Mouse (Mus musculus) heart, embryonic 11.5 days (tissue): ENCODE measurements around the gene Fcna. TPM values are rescaled to one million over a fixed set of nuclear protein-coding genes. Genes with fewer than 3 reads are reported as not detected.

Source experiments
- ATAC-seq: fragments of 200-750 bp; cut with Nextera tagmentation; replicated peaks from 2 replicates; pipeline ENCODE4 v1.8.0; 2017; ENCODE audit warnings: moderate library complexity; ENCODE audit not compliant: insufficient number of reproducible peaks, low FRiP score, low TSS enrichment
- H3K27ac ChIP-seq: fragments of 300-500 bp; sonication (generic); 2 replicates; pipeline ENCODE4 v1.5.1; 2014; ENCODE audit warnings: mild to moderate bottlenecking, low read depth, low read length
- H3K27me3 ChIP-seq: fragments of 300-500 bp; sonication (generic); 2 replicates; pipeline ENCODE4 v1.6.1; 2014; ENCODE audit warnings: mild to moderate bottlenecking, low read length, mixed read lengths; ENCODE audit not compliant: control insufficient read depth, insufficient read depth
- H3K36me3 ChIP-seq: fragments of 300-500 bp; sonication (generic); 2 replicates; pipeline ENCODE4 v1.6.1; 2014; ENCODE audit warnings: mild to moderate bottlenecking, low read length, moderate library complexity, mixed read lengths; ENCODE audit not compliant: control insufficient read depth, insufficient read depth
- H3K4me1 ChIP-seq: fragments of 300-500 bp; sonication (generic); 2 replicates; pipeline ENCODE4 v1.6.1; 2014; ENCODE audit warnings: low read length; ENCODE audit not compliant: control insufficient read depth, insufficient read depth
- H3K4me2 ChIP-seq: fragments of 300-500 bp; sonication (generic); 2 replicates; pipeline ENCODE4 v1.6.1; 2014; ENCODE audit warnings: mild to moderate bottlenecking, moderate library complexity
- H3K4me3 ChIP-seq: fragments of 300-500 bp; sonication (generic); 2 replicates; pipeline ENCODE4 v1.5.1; 2014; ENCODE audit warnings: low read depth, low read length
- H3K9ac ChIP-seq: fragments of 300-500 bp; sonication (generic); 2 replicates; pipeline ENCODE4 v1.6.1; 2014; ENCODE audit warnings: mild to moderate bottlenecking, low read depth, low read length, moderate library complexity
- H3K9me3 ChIP-seq: fragments of 300-500 bp; sonication (generic); replicated peaks from 2 replicates; pipeline ENCODE4 v1.6.1; 2016; ENCODE audit warnings: low read length; ENCODE audit not compliant: control insufficient read depth
- WGBS: fragments of 180-500 bp; shearing (Covaris S2); extraction: QIAGEN DNeasy Blood & Tissue Kit; methylation state at CpG from one replicate; pipeline ENCODE4 v1.1.7; 2014; ENCODE audit not compliant: insufficient replicate concordance; 5-methylcytosine and 5-hydroxymethylcytosine counted together
- polyA plus RNA-seq: library from polyadenylated mRNA; unstranded; fragments of >200 nt; fragmentation: Nextera tagmentation; extraction: Ambion mirVana; gene quantifications from 2 replicates; pipeline ENCODE4 v1.2.1, GENCODE M21; 2014

Gene Fcna
- polyA plus RNA-seq: 1.0 and 1.1 TPM in 2 replicates

GRCm38 (mm10) chr2:25627811-25628210 is at the start of gene Fcna:
Gene Fcna, minus strand, starts transcription at chr2:25628030.
- Histone ChIP-seq H3K27ac (no peak within 1 kb of the TSS), H3K4me3 (no peak within 1 kb of the TSS), H3K36me3 (no peaks in the 10 kb centered on the region), H3K4me2 (no peak within 1 kb of the TSS), H3K27me3 (no peaks in the 10 kb centered on the region), H3K9me3 (no peaks in the 10 kb centered on the region), H3K9ac (no peak within 1 kb of the TSS), H3K4me1 (no peaks in the 10 kb centered on the region)
- ATAC-seq: no peak
- WGBS: 66% methylated on average over 6 of the region's 6 CpGs

- Histone ChIP-seq H3K36me3 (no peaks in the 10 kb centered on the region), H3K27me3 (no peaks in the 10 kb centered on the region), H3K9me3 (no peaks in the 10 kb centered on the region), H3K4me1 (no peaks in the 10 kb centered on the region), H3K4me2 (no peak within 1 kb of the TSS), H3K27ac (no peak within 1 kb of the TSS), H3K4me3 (no peak within 1 kb of the TSS), H3K9ac (no peak within 1 kb of the TSS)
- WGBS: 69% methylated on average over 3 of the region's 3 CpGs
- no peak for ATAC-seq
Measured at GRCm38 (mm10) chr2:25676486-25676885, 48.7 kb upstream of the Fcna start, which contains the start of gene Lcn6. Gene Lcn6, plus strand, starts transcription at chr2:25676786.

- no peak overlapping the region for H3K9ac ChIP-seq
- H3K9me3 ChIP-seq: no peaks in the 10 kb centered on the region
- 51% methylated on average over 1 of the region's 1 CpGs for WGBS
- H3K4me2 ChIP-seq: no peak overlapping the region
- H3K4me3 ChIP-seq: no peak overlapping the region
- no peak overlapping the region for H3K27ac ChIP-seq
- no peaks in the 10 kb centered on the region for H3K36me3 ChIP-seq
- H3K4me1 ChIP-seq: no peaks in the 10 kb centered on the region
- H3K27me3 ChIP-seq: no peaks in the 10 kb centered on the region
- ATAC-seq: no peak
Measured at GRCm38 (mm10) chr2:25666516-25666915, 38.7 kb upstream of the Fcna start.

- no peaks in the 10 kb centered on the region for H3K4me1 ChIP-seq
- no peaks in the 10 kb centered on the region for H3K27me3 ChIP-seq
- H3K4me3 ChIP-seq: no peak overlapping the region
- WGBS: 76% methylated on average over 5 of the region's 5 CpGs
- H3K4me2 ChIP-seq: no peak overlapping the region
- no peaks in the 10 kb centered on the region for H3K36me3 ChIP-seq
- no peak overlapping the region for H3K27ac ChIP-seq
- H3K9me3 ChIP-seq: no peaks in the 10 kb centered on the region
- H3K9ac ChIP-seq: no peak overlapping the region
- no peak for ATAC-seq
Measured at GRCm38 (mm10) chr2:25664125-25664524, 36.3 kb upstream of the Fcna start.

GRCm38 (mm10) chr2:25663511-25663910 is 35.7 kb upstream of the Fcna start:
- H3K4me1 ChIP-seq: no peaks in the 10 kb centered on the region
- H3K4me3 ChIP-seq: no peak overlapping the region
- no peak overlapping the region for H3K9ac ChIP-seq
- H3K27me3 ChIP-seq: no peaks in the 10 kb centered on the region
- no peak overlapping the region for H3K27ac ChIP-seq
- WGBS: 82% methylated on average over 1 of the region's 1 CpGs
- H3K36me3 ChIP-seq: no peaks in the 10 kb centered on the region
- no peaks in the 10 kb centered on the region for H3K9me3 ChIP-seq
- H3K4me2 ChIP-seq: no peak overlapping the region
- no peak for ATAC-seq

GRCm38 (mm10) chr2:25661245-25661970 is 33.6 kb upstream of the Fcna start:
- Histone ChIP-seq H3K4me3 (no peak overlapping the region), H3K4me1 (no peaks in the 10 kb centered on the region), H3K36me3 (no peaks in the 10 kb centered on the region), H3K4me2 (no peak overlapping the region), H3K9ac (no peak overlapping the region), H3K9me3 (no peaks in the 10 kb centered on the region), H3K27ac (no peak overlapping the region), H3K27me3 (no peaks in the 10 kb centered on the region)
- ATAC-seq: no peak
- WGBS: 79% methylated on average over 6 of the region's 6 CpGs

- H3K27ac ChIP-seq: no peak overlapping the region
- no peak overlapping the region for H3K4me3 ChIP-seq
- no peak overlapping the region for H3K4me2 ChIP-seq
- no peak overlapping the region for H3K9ac ChIP-seq
- 82% methylated on average over 8 of the region's 8 CpGs for WGBS
- ATAC-seq: no peak
- H3K9me3 ChIP-seq: no peaks in the 10 kb centered on the region
- H3K27me3 ChIP-seq: 0 out of 2 replicates have a peak, but pooled peaks cover 2% of the 10 kb centered on the region
- H3K36me3 ChIP-seq: no peaks in the 10 kb centered on the region
- H3K4me1 ChIP-seq: no peaks in the 10 kb centered on the region
Measured at GRCm38 (mm10) chr2:25660279-25660678, 32.4 kb upstream of the Fcna start.

GRCm38 (mm10) chr2:25657652-25658051 is 29.8 kb upstream of the Fcna start, which contains the start of gene Lcn5:
Gene Lcn5, plus strand, starts transcription at chr2:25657952.
- no peak within 1 kb of the TSS for H3K27ac ChIP-seq
- H3K4me1 ChIP-seq: no peaks in the 10 kb centered on the region
- H3K4me2 ChIP-seq: no peak within 1 kb of the TSS
- no peak within 1 kb of the TSS for H3K9ac ChIP-seq
- 0 out of 2 replicates have a peak, but pooled peaks cover 2% of the 10 kb centered on the region for H3K27me3 ChIP-seq
- no peak within 1 kb of the TSS for H3K4me3 ChIP-seq
- ATAC-seq: no peak
- H3K36me3 ChIP-seq: no peaks in the 10 kb centered on the region
- H3K9me3 ChIP-seq: no peaks in the 10 kb centered on the region

GRCm38 (mm10) chr2:25657246-25657645 is 29.4 kb upstream of the Fcna start:
- no peak overlapping the region for H3K4me3 ChIP-seq
- 0 out of 2 replicates have a peak, but pooled peaks cover 2% of the 10 kb centered on the region for H3K27me3 ChIP-seq
- H3K4me1 ChIP-seq: no peaks in the 10 kb centered on the region
- H3K9me3 ChIP-seq: no peaks in the 10 kb centered on the region
- no peaks in the 10 kb centered on the region for H3K36me3 ChIP-seq
- no peak overlapping the region for H3K4me2 ChIP-seq
- no peak overlapping the region for H3K27ac ChIP-seq
- no peak overlapping the region for H3K9ac ChIP-seq
- WGBS: 81% methylated on average over 4 of the region's 4 CpGs
- no peak for ATAC-seq
